Mouse (Mus musculus) gastrocnemius, postnatal 14 days (tissue): ENCODE data around the gene Irf5. TPM values are rescaled to one million over a fixed set of nuclear protein-coding genes. Genes with fewer than 3 reads are reported as not detected.

Experiments
- DNase-seq: peaks from one replicate; pipeline ENCODE4 v3.0.0; 2021; ENCODE audit warnings: mixed read lengths
- intact Hi-C: fragments of 180-260 bp; cut with DNase I; formaldehyde crosslinking; loops from one replicate; pipeline ENCODE4 v1.15.1; 2025; ENCODE audit warnings: low total_unique reads
- total RNA-seq, 2 experiments: library from RNA; stranded (reverse); gene quantifications; 2 replicates each; pipeline ENCODE4 v1.2.3; 2021

The Irf5 gene
- total RNA-seq, 2 experiments from 2014 or later = 1.0 to 1.8 TPM

- DNase-seq = no peak
- intact Hi-C loops = no loop called here
Measured at GRCm38 (mm10) chr6:29581202-29581601, 54.8 kb downstream of the Irf5 start.

Other genes with a start within 250 kb of the Irf5 start
- gene Fam71f2, start 247.0 kb upstream of the Irf5 start, total RNA-seq = under 1 TPM; 0.20 to 0.21 TPM
- gene Fam71f1, start 207.5 kb upstream of the Irf5 start, total RNA-seq = not detected
- gene Calu, start 178.6 kb upstream of the Irf5 start, total RNA-seq = 100 to 1,000 TPM; 121 to 131 TPM
- under 1 TPM; 0.09 to 0.14 TPM for gene Opn1sw, start 138.2 kb upstream of the Irf5 start, total RNA-seq
- gene Ccdc136, start 130.3 kb upstream of the Irf5 start, total RNA-seq = 10 to 100 TPM in 1 of 2 experiments, 1 to 10 TPM in 1; 9.6 to 13.2 TPM
- 100 to 1,000 TPM; 267 to 438 TPM for gene Flnc, start 93.4 kb upstream of the Irf5 start, total RNA-seq
- 10 to 100 TPM; 97.8 to 99.2 TPM for gene Atp6v1f, start 58.9 kb upstream of the Irf5 start, total RNA-seq
- not detected for gene Atp6v1fnb, start 55.2 kb upstream of the Irf5 start, total RNA-seq
- 10 to 100 TPM; 12.4 to 13.8 TPM for gene Kcp, start 18.7 kb upstream of the Irf5 start, total RNA-seq
- gene Tnpo3, start 83.3 kb downstream of the Irf5 start, total RNA-seq = 10 to 100 TPM; 28.3 to 28.8 TPM
- 1 to 10 TPM; 2.9 to 3.8 TPM for gene Tspan33, start 167.6 kb downstream of the Irf5 start, total RNA-seq
- 10 to 100 TPM; 11.0 to 14.4 TPM for gene Smo, start 208.9 kb downstream of the Irf5 start, total RNA-seq
- gene Ahcyl2, start 241.4 kb downstream of the Irf5 start, total RNA-seq = 10 to 100 TPM in 1 of 2 experiments, 1 to 10 TPM in 1; 9.5 to 10.9 TPM